Mouse (Mus musculus): Measurements from ENCODE around the gene Ifitm1. TPM values are rescaled to one million over a fixed set of nuclear protein-coding genes. Genes with fewer than 3 reads are reported as not detected.
A peak's percentile ranks its signal among the peaks of the same experiment; 100 is the strongest.
"Not testable (repeated sequence)": the region's sequence is repeated elsewhere in the genome, so short reads cannot be mapped to it uniquely, and the experiment has no call there.

Gene Ifitm1
- polyA plus RNA-seq, 1 experiment, result not detected

GRCm38 (mm10) chr7:141009665-141010064 is 42.6 kb downstream of the Ifitm1 start:
- Histone ChIP-seq H3K27ac (replicated peaks; ENCODE audit: low read depth, low read length) (peak overlapping the region; percentile 98), H3K4me1 (ENCODE audit: control insufficient read depth, insufficient read depth, insufficient read length, low read length) (no peaks in the 10 kb centered on the region), H3K4me3 (ENCODE audit: insufficient read depth, low read depth, low read length) (peak overlapping the region; percentile 89)

- H3K4me1 ChIP-seq (ENCODE audit: control insufficient read depth, insufficient read depth, insufficient read length, low read length), result no peaks in the 10 kb centered on the region
- H3K4me3 ChIP-seq (ENCODE audit: insufficient read depth, low read depth, low read length), result peak within 1 kb of the TSS; percentile 89
- H3K27ac ChIP-seq (replicated peaks; ENCODE audit: low read depth, low read length), result peak within 1 kb of the TSS; percentile 98
Measured at GRCm38 (mm10) chr7:141010593-141010992, 43.6 kb downstream of the Ifitm1 start, which contains the start of gene Ifitm3. Ifitm3 (minus strand) TSS chr7:141010770.

GRCm38 (mm10) chr7:141011238-141011770 is 44.3 kb downstream of the Ifitm1 start:
- Histone ChIP-seq H3K4me3 (ENCODE audit: insufficient read depth, low read depth, low read length) (no peak overlapping the region), H3K4me1 (ENCODE audit: control insufficient read depth, insufficient read depth, insufficient read length, low read length) (no peaks in the 10 kb centered on the region), H3K27ac (replicated peaks; ENCODE audit: low read depth, low read length) (peak overlapping the region; percentile 88)

GRCm38 (mm10) chr7:141016707-141017697 is 50.0 kb downstream of the Ifitm1 start:
- Histone ChIP-seq H3K4me3 (ENCODE audit: insufficient read depth, low read depth, low read length) (no peak overlapping the region), H3K4me1 (ENCODE audit: control insufficient read depth, insufficient read depth, insufficient read length, low read length) (no peaks in the 10 kb centered on the region), H3K27ac (replicated peaks; ENCODE audit: low read depth, low read length) (peak overlapping the region; percentile 47)

- H3K27ac ChIP-seq (replicated peaks; ENCODE audit: low read depth, low read length), result peak within 1 kb of the TSS; percentile 24; the same call in 1 of the 2 replicates
- not testable (repeated sequence) for H3K4me3 ChIP-seq (ENCODE audit: insufficient read depth, low read depth, low read length); H3K4me1 ChIP-seq (ENCODE audit: control insufficient read depth, insufficient read depth, insufficient read length, low read length)
Measured at GRCm38 (mm10) chr7:141017824-141018223, 50.8 kb downstream of the Ifitm1 start, which contains the start of gene Ifitm6. Ifitm6 (minus strand) TSS chr7:141017924.

GRCm38 (mm10) chr7:141019028-141019427 is 52.0 kb downstream of the Ifitm1 start:
- no peak overlapping the region for H3K27ac ChIP-seq (replicated peaks; ENCODE audit: low read depth, low read length)
- no peaks in the 10 kb centered on the region for H3K4me1 ChIP-seq (ENCODE audit: control insufficient read depth, insufficient read depth, insufficient read length, low read length)
- no peak overlapping the region for H3K4me3 ChIP-seq (ENCODE audit: insufficient read depth, low read depth, low read length)

Other genes with a start within 250 kb of the Ifitm1 start
- 52.3 and 66.9 TPM in 2 replicates for gene Cyp2e1, start 203.5 kb upstream of the Ifitm1 start, polyA plus RNA-seq (2012; ENCODE audit: insufficient read depth, insufficient read length, missing spikeins)
- 1.0 TPM in 1 of 2 replicates, not detected in the other for gene Syce1, start 179.4 kb upstream of the Ifitm1 start, polyA plus RNA-seq (2012; ENCODE audit: insufficient read depth, insufficient read length, missing spikeins)
- gene Zfp941, start 145.0 kb upstream of the Ifitm1 start, polyA plus RNA-seq (2012; ENCODE audit: insufficient read depth, insufficient read length, missing spikeins), result not detected in 2 replicates
- gene Urah, start 132.2 kb upstream of the Ifitm1 start, polyA plus RNA-seq (2012; ENCODE audit: insufficient read depth, insufficient read length, missing spikeins), result 2.3 TPM in 1 of 2 replicates, not detected in the other
- gene Scgb1c1, start 121.7 kb upstream of the Ifitm1 start, polyA plus RNA-seq (2012; ENCODE audit: insufficient read depth, insufficient read length, missing spikeins), result not detected in 2 replicates
- gene Odf3, start 119.4 kb upstream of the Ifitm1 start, polyA plus RNA-seq (2012; ENCODE audit: insufficient read depth, insufficient read length, missing spikeins), result not detected in 2 replicates
- gene Gm45785, start 110.9 kb upstream of the Ifitm1 start, polyA plus RNA-seq (2012; ENCODE audit: insufficient read depth, insufficient read length, missing spikeins), result not detected in 2 replicates
- gene Ric8a, start 110.3 kb upstream of the Ifitm1 start, polyA plus RNA-seq (2012; ENCODE audit: insufficient read depth, insufficient read length, missing spikeins), result 14.4 and 15.5 TPM in 2 replicates
- gene Bet1l, start 109.6 kb upstream of the Ifitm1 start, polyA plus RNA-seq (2012; ENCODE audit: insufficient read depth, insufficient read length, missing spikeins), result 43.9 and 49.2 TPM in 2 replicates
- 108 and 110 TPM in 2 replicates for gene Psmd13, start 85.3 kb upstream of the Ifitm1 start, polyA plus RNA-seq (2012; ENCODE audit: insufficient read depth, insufficient read length, missing spikeins)
- 77.2 and 79.1 TPM in 2 replicates for gene Sirt3, start 84.9 kb upstream of the Ifitm1 start, polyA plus RNA-seq (2012; ENCODE audit: insufficient read depth, insufficient read length, missing spikeins)
- gene Cox8b, start 66.8 kb upstream of the Ifitm1 start, polyA plus RNA-seq (2012; ENCODE audit: insufficient read depth, insufficient read length, missing spikeins), result 8,049 and 8,538 TPM in 2 replicates
- gene Nlrp6, start 46.3 kb upstream of the Ifitm1 start, polyA plus RNA-seq (2012; ENCODE audit: insufficient read depth, insufficient read length, missing spikeins), result not detected in 2 replicates
- 7.1 and 8.7 TPM in 2 replicates for gene Pgghg, start 25.8 kb upstream of the Ifitm1 start, polyA plus RNA-seq (2012; ENCODE audit: insufficient read depth, insufficient read length, missing spikeins)
- not detected in 2 replicates for gene Ifitm5, start 16.9 kb upstream of the Ifitm1 start, polyA plus RNA-seq (2012; ENCODE audit: insufficient read depth, insufficient read length, missing spikeins)
- not detected in 2 replicates for gene Gm45717, start 11.3 kb upstream of the Ifitm1 start, polyA plus RNA-seq (2012; ENCODE audit: insufficient read depth, insufficient read length, missing spikeins)
- 194 and 274 TPM in 2 replicates for gene Ifitm2, start 11.2 kb upstream of the Ifitm1 start, polyA plus RNA-seq (2012; ENCODE audit: insufficient read depth, insufficient read length, missing spikeins)
- 117 and 134 TPM in 2 replicates for gene Ifitm3, start 43.5 kb downstream of the Ifitm1 start, polyA plus RNA-seq (2012; ENCODE audit: insufficient read depth, insufficient read length, missing spikeins)
- gene Ifitm6, start 50.7 kb downstream of the Ifitm1 start, polyA plus RNA-seq (2012; ENCODE audit: insufficient read depth, insufficient read length, missing spikeins), result 2.1 TPM in 1 of 2 replicates, not detected in the other
- not detected in 2 replicates for gene Gm17387, start 61.9 kb downstream of the Ifitm1 start, polyA plus RNA-seq (2012; ENCODE audit: insufficient read depth, insufficient read length, missing spikeins)
- not detected in 2 replicates for gene B4galnt4, start 93.9 kb downstream of the Ifitm1 start, polyA plus RNA-seq (2012; ENCODE audit: insufficient read depth, insufficient read length, missing spikeins)
- 1.6 TPM in 1 of 2 replicates, not detected in the other for gene Pkp3, start 111.0 kb downstream of the Ifitm1 start, polyA plus RNA-seq (2012; ENCODE audit: insufficient read depth, insufficient read length, missing spikeins)
- 1.1 and 2.9 TPM in 2 replicates for gene Sigirr, start 133.4 kb downstream of the Ifitm1 start, polyA plus RNA-seq (2012; ENCODE audit: insufficient read depth, insufficient read length, missing spikeins)
- not detected in 2 replicates for gene Ano9, start 150.6 kb downstream of the Ifitm1 start, polyA plus RNA-seq (2012; ENCODE audit: insufficient read depth, insufficient read length, missing spikeins)
- gene Ptdss2, start 155.2 kb downstream of the Ifitm1 start, polyA plus RNA-seq (2012; ENCODE audit: insufficient read depth, insufficient read length, missing spikeins), result 27.0 and 49.5 TPM in 2 replicates
- gene Rnh1, start 205.6 kb downstream of the Ifitm1 start, polyA plus RNA-seq (2012; ENCODE audit: insufficient read depth, insufficient read length, missing spikeins), result 49.5 and 67.9 TPM in 2 replicates
- 72.6 and 86.6 TPM in 2 replicates for gene Hras, start 226.8 kb downstream of the Ifitm1 start, polyA plus RNA-seq (2012; ENCODE audit: insufficient read depth, insufficient read length, missing spikeins)
- gene Lrrc56, start 226.9 kb downstream of the Ifitm1 start, polyA plus RNA-seq (2012; ENCODE audit: insufficient read depth, insufficient read length, missing spikeins), result 3.4 and 5.8 TPM in 2 replicates
- gene Lmntd2, start 246.9 kb downstream of the Ifitm1 start, polyA plus RNA-seq (2012; ENCODE audit: insufficient read depth, insufficient read length, missing spikeins), result not detected in 2 replicates
- gene Rassf7, start 248.6 kb downstream of the Ifitm1 start, polyA plus RNA-seq (2012; ENCODE audit: insufficient read depth, insufficient read length, missing spikeins), result 1.4 and 1.5 TPM in 2 replicates

All from brown adipose tissue, adult 24 weeks (tissue).